Mouse (Mus musculus) ES-E14 (cell line): ENCODE results near the gene Rbfox1.

Experiments used
- HCFC1 ChIP-seq: IDR thresholded peaks from 2 replicates; pipeline ENCODE4 v1.6.1; 2012; ENCODE audit warnings: low read length, inconsistent platforms, borderline replicate concordance; ENCODE audit not compliant: insufficient read depth
- MAFK ChIP-seq: IDR thresholded peaks from 2 replicates; pipeline ENCODE4 v1.6.1; 2014; ENCODE audit warnings: mild to moderate bottlenecking, low read depth, low read length, inconsistent platforms; ENCODE audit not compliant: insufficient read depth
- ZC3H11A ChIP-seq: IDR thresholded peaks from 2 replicates; pipeline ENCODE4 v1.6.1; 2012; ENCODE audit warnings: low read depth, mild to moderate bottlenecking, inconsistent platforms, low read length, borderline replicate concordance
- ZNF384 ChIP-seq: IDR thresholded peaks from 2 replicates; pipeline ENCODE4 v1.6.1; 2012; ENCODE audit warnings: low read depth, low read length, inconsistent platforms

DNA sequence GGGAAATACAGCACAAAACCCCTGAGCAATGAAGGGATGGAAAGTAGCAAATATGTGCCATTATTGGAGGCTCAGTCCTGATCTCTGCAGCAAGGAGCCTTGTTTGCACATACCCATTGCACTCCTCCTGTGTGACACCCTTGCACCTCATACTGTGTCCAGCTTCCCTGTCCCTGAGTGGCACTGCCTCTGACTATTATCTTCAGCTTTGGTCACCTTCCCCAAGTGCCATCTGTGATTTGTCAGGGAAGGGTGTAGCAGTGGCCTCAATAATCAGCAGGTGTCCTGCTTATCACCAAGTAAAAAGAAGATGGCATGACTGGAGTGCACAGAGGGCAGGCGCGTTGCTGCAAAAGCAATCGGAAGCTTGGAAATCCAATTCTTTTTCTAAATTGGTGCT, 1119.4 kb downstream of the Rbfox1 start:
- TF ChIP-seq ZC3H11A (no peak), MAFK (no peak), ZNF384 (no peak), HCFC1 (no peak)
